Mouse (Mus musculus): Measurements from ENCODE around the gene Stk10. TPM values are rescaled to one million over a fixed set of nuclear protein-coding genes. Genes with fewer than 3 reads are reported as not detected.

The Stk10 gene
- polyA plus RNA-seq, 1 experiment from 2014 or later = 2.6 TPM

- H3K36me3 ChIP-seq (ENCODE audit: control insufficient read depth, insufficient read depth) = no peaks in the 10 kb centered on the region; the same call in 1 of the 2 replicates
- H3K27ac ChIP-seq (ENCODE audit: low read depth, low read length) = no peak overlapping the region
- H3K4me3 ChIP-seq (ENCODE audit: low read depth, low read length) = no peak overlapping the region
- WGBS = 40% methylated on average over 5 of the region's 5 CpGs
- no peak for ATAC-seq
- no peak overlapping the region for H3K9ac ChIP-seq (ENCODE audit: low read depth, low read length)
- no peaks in the 10 kb centered on the region for H3K4me1 ChIP-seq (replicated peaks; ENCODE audit: control insufficient read depth, insufficient read depth, low read length)
- no peak for TF ChIP-seq CTCF (IDR thresholded peaks at IDR 0.05; ENCODE audit: low read depth)
- no peaks in the 10 kb centered on the region for H3K9me3 ChIP-seq (ENCODE audit: control insufficient read depth)
- no peaks in the 10 kb centered on the region for H3K27me3 ChIP-seq (replicated peaks; ENCODE audit: control insufficient read depth, insufficient read depth, low read length)
- H3K4me2 ChIP-seq (replicated peaks; ENCODE audit: low read depth) = no peak overlapping the region
Measured at GRCm38 (mm10) chr11:32576760-32577050, 43.6 kb downstream of the Stk10 start.

GRCm38 (mm10) chr11:32580305-32580947 is 47.3 kb downstream of the Stk10 start:
- Histone ChIP-seq H3K4me1 (replicated peaks; ENCODE audit: control insufficient read depth, insufficient read depth, low read length) (no peaks in the 10 kb centered on the region), H3K4me2 (replicated peaks; ENCODE audit: low read depth) (no peak overlapping the region), H3K9me3 (ENCODE audit: control insufficient read depth) (no peaks in the 10 kb centered on the region), H3K27me3 (replicated peaks; ENCODE audit: control insufficient read depth, insufficient read depth, low read length) (no peaks in the 10 kb centered on the region), H3K4me3 (ENCODE audit: low read depth, low read length) (no peak overlapping the region), H3K9ac (ENCODE audit: low read depth, low read length) (no peak overlapping the region), H3K36me3 (ENCODE audit: control insufficient read depth, insufficient read depth) (no peaks in the 10 kb centered on the region; the same call in 1 of the 2 replicates), H3K27ac (ENCODE audit: low read depth, low read length) (no peak overlapping the region)
- TF ChIP-seq CTCF (IDR thresholded peaks at IDR 0.05; ENCODE audit: low read depth) = no peak
- no peak for ATAC-seq
- 88% methylated on average over 16 of the region's 16 CpGs for WGBS

- 57% methylated on average over 2 of the region's 2 CpGs for WGBS
- no peaks in the 10 kb centered on the region; the same call in 1 of the 2 replicates for H3K36me3 ChIP-seq (ENCODE audit: control insufficient read depth, insufficient read depth)
- H3K9me3 ChIP-seq (ENCODE audit: control insufficient read depth) = no peaks in the 10 kb centered on the region
- TF ChIP-seq CTCF (IDR thresholded peaks at IDR 0.05; ENCODE audit: low read depth) = no peak
- no peak overlapping the region for H3K4me3 ChIP-seq (ENCODE audit: low read depth, low read length)
- H3K4me1 ChIP-seq (replicated peaks; ENCODE audit: control insufficient read depth, insufficient read depth, low read length) = no peaks in the 10 kb centered on the region
- no peak overlapping the region for H3K9ac ChIP-seq (ENCODE audit: low read depth, low read length)
- no peak overlapping the region for H3K27ac ChIP-seq (ENCODE audit: low read depth, low read length)
- no peak for ATAC-seq
- no peak overlapping the region for H3K4me2 ChIP-seq (replicated peaks; ENCODE audit: low read depth)
- no peaks in the 10 kb centered on the region for H3K27me3 ChIP-seq (replicated peaks; ENCODE audit: control insufficient read depth, insufficient read depth, low read length)
Measured at GRCm38 (mm10) chr11:32581031-32581430, 47.9 kb downstream of the Stk10 start.

- no peaks in the 10 kb centered on the region for H3K9me3 ChIP-seq (ENCODE audit: control insufficient read depth)
Measured at GRCm38 (mm10) chr11:32582813-32583212, 49.7 kb downstream of the Stk10 start.

GRCm38 (mm10) chr11:32585996-32586395 is 52.9 kb downstream of the Stk10 start:
- ATAC-seq = no peak
- no peaks in the 10 kb centered on the region for H3K4me1 ChIP-seq (replicated peaks; ENCODE audit: control insufficient read depth, insufficient read depth, low read length)
- H3K4me3 ChIP-seq (ENCODE audit: low read depth, low read length) = no peak overlapping the region
- H3K9ac ChIP-seq (ENCODE audit: low read depth, low read length) = no peak overlapping the region
- WGBS = 64% methylated on average over 6 of the region's 6 CpGs
- H3K9me3 ChIP-seq (ENCODE audit: control insufficient read depth) = no peaks in the 10 kb centered on the region
- no peak overlapping the region for H3K27ac ChIP-seq (ENCODE audit: low read depth, low read length)
- H3K4me2 ChIP-seq (replicated peaks; ENCODE audit: low read depth) = no peak overlapping the region
- H3K36me3 ChIP-seq (ENCODE audit: control insufficient read depth, insufficient read depth) = peaks cover 11% of the 10 kb centered on the region; the same call in 1 of the 2 replicates
- no peaks in the 10 kb centered on the region for H3K27me3 ChIP-seq (replicated peaks; ENCODE audit: control insufficient read depth, insufficient read depth, low read length)
- no peak for TF ChIP-seq CTCF (IDR thresholded peaks at IDR 0.05; ENCODE audit: low read depth)

More at GRCm38 (mm10) chr11:32582813-32583212, 49.7 kb downstream of the Stk10 start:
- Histone ChIP-seq H3K9ac (ENCODE audit: low read depth, low read length) (no peak overlapping the region), H3K4me2 (replicated peaks; ENCODE audit: low read depth) (no peak overlapping the region), H3K36me3 (ENCODE audit: control insufficient read depth, insufficient read depth) (no peaks in the 10 kb centered on the region; the same call in 1 of the 2 replicates), H3K27ac (ENCODE audit: low read depth, low read length) (no peak overlapping the region), H3K27me3 (replicated peaks; ENCODE audit: control insufficient read depth, insufficient read depth, low read length) (no peaks in the 10 kb centered on the region), H3K4me3 (ENCODE audit: low read depth, low read length) (no peak overlapping the region), H3K4me1 (replicated peaks; ENCODE audit: control insufficient read depth, insufficient read depth, low read length) (no peaks in the 10 kb centered on the region)
- WGBS = 70% methylated on average over 5 of the region's 5 CpGs
- TF ChIP-seq CTCF (IDR thresholded peaks at IDR 0.05; ENCODE audit: low read depth) = no peak
- no peak for ATAC-seq

- ATAC-seq = no peak
- no peak overlapping the region for H3K4me3 ChIP-seq (ENCODE audit: low read depth, low read length)
- no peaks in the 10 kb centered on the region for H3K4me1 ChIP-seq (replicated peaks; ENCODE audit: control insufficient read depth, insufficient read depth, low read length)
- H3K9ac ChIP-seq (ENCODE audit: low read depth, low read length) = no peak overlapping the region
- no peaks in the 10 kb centered on the region for H3K27me3 ChIP-seq (replicated peaks; ENCODE audit: control insufficient read depth, insufficient read depth, low read length)
- no peak overlapping the region for H3K4me2 ChIP-seq (replicated peaks; ENCODE audit: low read depth)
- H3K27ac ChIP-seq (ENCODE audit: low read depth, low read length) = no peak overlapping the region
- H3K9me3 ChIP-seq (ENCODE audit: control insufficient read depth) = no peaks in the 10 kb centered on the region
- 77% methylated on average over 17 of the region's 17 CpGs for WGBS
- peaks cover 11% of the 10 kb centered on the region; the same call in 1 of the 2 replicates for H3K36me3 ChIP-seq (ENCODE audit: control insufficient read depth, insufficient read depth)
- TF ChIP-seq CTCF (IDR thresholded peaks at IDR 0.05; ENCODE audit: low read depth) = no peak
Measured at GRCm38 (mm10) chr11:32587191-32588089, 54.3 kb downstream of the Stk10 start.
